Mouse (Mus musculus) stomach, embryonic 14.5 days (tissue): ENCODE results near the gene Iqcm. TPM values are rescaled to one million over a fixed set of nuclear protein-coding genes. Genes with fewer than 3 reads are reported as not detected.

Source experiments
- ATAC-seq: fragments of 200-750 bp; cut with Nextera tagmentation; 2 replicates; pipeline ENCODE4 v1.8.0; 2017; ENCODE audit warnings: low read depth, moderate TSS enrichment; ENCODE audit not compliant: insufficient number of reproducible peaks, insufficient read depth, low FRiP score
- H3K27ac ChIP-seq: fragments of 300-500 bp; sonication (generic); 2 replicates; pipeline ENCODE4 v1.5.1; 2014; ENCODE audit warnings: mild to moderate bottlenecking, low read length, moderate library complexity, mixed read lengths
- H3K27me3 ChIP-seq: fragments of 300-500 bp; sonication (generic); 2 replicates; pipeline ENCODE4 v1.6.1; 2014; ENCODE audit warnings: low read length, control low read depth, mixed read lengths; ENCODE audit not compliant: control insufficient read depth, insufficient read depth
- H3K36me3 ChIP-seq: fragments of 300-500 bp; sonication (generic); 2 replicates; pipeline ENCODE4 v1.6.1; 2014; ENCODE audit warnings: mild to moderate bottlenecking, control low read depth, low read length, moderate library complexity, mixed read lengths; ENCODE audit not compliant: control insufficient read depth, insufficient read depth
- H3K4me1 ChIP-seq: fragments of 300-500 bp; sonication (generic); 2 replicates; pipeline ENCODE4 v1.6.1; 2014; ENCODE audit warnings: low read length, control low read depth, mixed read lengths; ENCODE audit not compliant: control insufficient read depth, insufficient read depth
- H3K4me2 ChIP-seq: fragments of 300-500 bp; sonication (generic); replicated peaks from 2 replicates; pipeline ENCODE4 v1.6.1; 2014; ENCODE audit warnings: low read depth, low read length, control low read depth
- H3K4me3 ChIP-seq: fragments of 300-500 bp; sonication (generic); 2 replicates; pipeline ENCODE4 v1.5.1; 2014; ENCODE audit warnings: low read depth, low read length, control low read depth
- H3K9ac ChIP-seq: fragments of 300-500 bp; sonication (generic); replicated peaks from 2 replicates; pipeline ENCODE4 v1.6.1; 2014; ENCODE audit warnings: low read depth, mild to moderate bottlenecking, control low read depth, low read length, moderate library complexity, mixed read lengths
- H3K9me3 ChIP-seq: fragments of 300-500 bp; sonication (generic); 2 replicates; pipeline ENCODE4 v1.6.1; 2016; ENCODE audit warnings: low read depth, low read length, control low read depth; ENCODE audit not compliant: control insufficient read depth
- WGBS: fragments of 180-500 bp; shearing (Covaris S2); extraction: QIAGEN DNeasy Blood & Tissue Kit; methylation state at CpG from one replicate; pipeline ENCODE4 v1.1.7; 2014; 5-methylcytosine and 5-hydroxymethylcytosine counted together
- polyA plus RNA-seq: library from polyadenylated mRNA; unstranded; fragments of >200 nt; fragmentation: Nextera tagmentation; extraction: Ambion mirVana; gene quantifications from 2 replicates; pipeline ENCODE4 v1.2.1, GENCODE M21; 2014

The Iqcm gene
- polyA plus RNA-seq, 1 experiment from 2014 or later: 0.22 TPM

GRCm38 (mm10) chr8:75642958-75643357 is 194.5 kb downstream of the Iqcm start:
- ATAC-seq: no peak
- Histone ChIP-seq H3K9me3 (no peaks in the 10 kb centered on the region), H3K4me3 (no peak overlapping the region), H3K4me1 (no peaks in the 10 kb centered on the region), H3K36me3 (no peaks in the 10 kb centered on the region), H3K9ac (no peak overlapping the region), H3K4me2 (no peak overlapping the region), H3K27ac (no peak overlapping the region), H3K27me3 (no peaks in the 10 kb centered on the region)
- WGBS: 84% methylated on average over 3 of the region's 3 CpGs

DNA sequence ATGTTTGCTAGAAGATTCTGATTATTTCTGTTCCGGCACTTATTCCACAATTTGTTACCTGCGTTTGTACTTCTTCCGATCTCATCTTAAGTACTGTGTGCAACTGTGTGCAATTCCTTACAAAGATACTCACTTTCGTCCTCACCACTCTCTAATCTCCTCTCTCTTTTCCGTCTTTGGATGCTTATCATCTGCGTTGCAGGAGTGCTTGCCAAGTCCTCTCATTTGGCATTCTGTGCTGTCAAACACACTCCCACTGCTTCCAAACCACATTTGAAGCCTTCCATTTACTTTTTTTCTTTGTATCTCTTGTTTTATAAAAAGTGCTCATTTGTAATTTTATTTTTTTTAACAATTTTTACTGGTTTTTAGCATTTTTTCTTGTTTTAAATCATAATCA is 210.8 kb downstream of the Iqcm start:
- Histone ChIP-seq H3K27ac (no peak overlapping the region), H3K4me3 (no peak overlapping the region), H3K9me3 (no peaks in the 10 kb centered on the region), H3K27me3 (no peaks in the 10 kb centered on the region), H3K4me1 (no peaks in the 10 kb centered on the region), H3K36me3 (no peaks in the 10 kb centered on the region), H3K4me2 (no peak overlapping the region), H3K9ac (no peak overlapping the region)
- ATAC-seq: no peak
- WGBS: 72% methylated on average over 6 of the region's 6 CpGs

- H3K27ac ChIP-seq: no peak overlapping the region
- H3K27me3 ChIP-seq: no peaks in the 10 kb centered on the region
- H3K36me3 ChIP-seq: no peaks in the 10 kb centered on the region
- H3K4me2 ChIP-seq: no peak overlapping the region
- ATAC-seq: no peak
- H3K9me3 ChIP-seq: no peaks in the 10 kb centered on the region
- no peaks in the 10 kb centered on the region for H3K4me1 ChIP-seq
- H3K9ac ChIP-seq: no peak overlapping the region
- no peak overlapping the region for H3K4me3 ChIP-seq
- 77% methylated on average over 3 of the region's 3 CpGs for WGBS
These were observed 298.1 kb downstream of the Iqcm start for GRCm38 (mm10) chr8:75746561-75746960.

- Histone ChIP-seq H3K4me1 (no peaks in the 10 kb centered on the region), H3K27ac (no peak overlapping the region), H3K9me3 (no peaks in the 10 kb centered on the region), H3K36me3 (no peaks in the 10 kb centered on the region), H3K4me2 (no peak overlapping the region), H3K9ac (no peak overlapping the region), H3K27me3 (no peaks in the 10 kb centered on the region), H3K4me3 (no peak overlapping the region)
- ATAC-seq: no peak
These were observed 307.1 kb downstream of the Iqcm start for GRCm38 (mm10) chr8:75755596-75755995.

- H3K27ac ChIP-seq: no peak overlapping the region
- no peaks in the 10 kb centered on the region for H3K36me3 ChIP-seq
- H3K4me3 ChIP-seq: no peak overlapping the region
- H3K9ac ChIP-seq: no peak overlapping the region
- no peak for ATAC-seq
- H3K4me2 ChIP-seq: no peak overlapping the region
- WGBS: 83% methylated on average over 4 of the region's 4 CpGs
- H3K4me1 ChIP-seq: no peaks in the 10 kb centered on the region
- H3K9me3 ChIP-seq: no peaks in the 10 kb centered on the region
- H3K27me3 ChIP-seq: no peaks in the 10 kb centered on the region
These were observed 380.1 kb downstream of the Iqcm start for GRCm38 (mm10) chr8:75828468-75829132.

DNA sequence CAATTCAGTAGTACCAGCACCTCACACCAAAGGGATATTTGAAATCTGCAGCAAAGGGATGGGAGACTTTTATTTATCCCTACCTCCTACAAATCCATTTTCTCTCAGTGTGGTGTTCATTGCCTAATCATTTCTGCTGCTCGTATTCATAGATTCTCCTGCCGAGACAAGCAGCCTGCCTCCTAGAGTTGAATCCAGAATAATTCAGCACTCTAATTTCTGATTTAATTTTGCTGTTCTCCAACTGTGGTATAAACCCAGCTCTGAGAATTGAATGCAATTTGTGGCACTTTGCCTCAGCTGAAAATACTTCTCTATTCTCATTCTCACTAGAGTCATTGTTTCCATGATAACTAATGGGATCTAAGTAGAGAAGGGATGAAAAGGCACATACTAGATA is 386.8 kb downstream of the Iqcm start:
- Histone ChIP-seq H3K27me3 (no peaks in the 10 kb centered on the region), H3K27ac (no peak overlapping the region), H3K9me3 (no peaks in the 10 kb centered on the region), H3K36me3 (no peaks in the 10 kb centered on the region), H3K4me1 (no peaks in the 10 kb centered on the region), H3K4me2 (no peak overlapping the region), H3K4me3 (no peak overlapping the region), H3K9ac (no peak overlapping the region)
- 88% methylated on average over 2 of the region's 2 CpGs for WGBS
- no peak for ATAC-seq

DNA sequence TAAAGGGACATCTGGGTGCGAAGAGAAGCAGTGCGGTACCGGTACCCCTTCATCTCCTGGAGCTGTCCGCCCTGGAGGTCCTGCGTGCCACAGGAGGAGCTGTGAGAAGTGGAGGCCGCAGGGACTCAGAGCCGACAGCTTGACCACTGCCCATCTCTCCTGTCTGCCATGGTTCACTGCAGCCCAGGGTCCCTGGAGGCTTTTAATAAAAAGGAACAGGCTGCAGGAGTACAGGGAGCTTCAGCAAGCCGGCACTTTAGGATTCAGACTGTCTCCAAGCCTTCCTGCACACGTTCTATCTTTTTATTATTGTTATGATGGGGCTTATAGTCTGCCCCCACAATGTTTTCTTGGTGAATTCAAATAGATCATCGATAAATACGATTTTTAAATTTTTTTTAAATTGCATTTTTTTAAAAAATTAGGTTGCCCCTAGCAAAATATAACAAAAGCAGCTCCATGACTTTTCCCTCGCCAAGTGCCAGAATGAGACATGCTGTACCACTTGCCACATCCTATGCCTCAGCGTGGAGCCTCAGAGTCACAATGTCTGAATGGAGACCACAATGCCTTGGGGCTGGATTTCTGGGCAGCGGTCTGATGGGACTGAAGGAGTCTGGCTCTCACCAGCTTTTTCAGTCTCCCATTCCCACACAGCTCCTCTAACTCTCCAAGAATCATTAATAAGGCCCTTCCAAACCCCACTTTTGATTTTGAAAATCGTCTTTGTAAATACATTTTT is 469.3 kb downstream of the Iqcm start:
- H3K4me1 ChIP-seq: no peaks in the 10 kb centered on the region
- H3K9me3 ChIP-seq: no peaks in the 10 kb centered on the region
- no peak for ATAC-seq
- 76% methylated on average over 15 of the region's 15 CpGs for WGBS
- H3K4me3 ChIP-seq: no peak overlapping the region
- no peak overlapping the region for H3K9ac ChIP-seq
- no peaks in the 10 kb centered on the region for H3K36me3 ChIP-seq
- H3K4me2 ChIP-seq: no peak overlapping the region
- H3K27me3 ChIP-seq: no peaks in the 10 kb centered on the region
- H3K27ac ChIP-seq: no peak overlapping the region

DNA sequence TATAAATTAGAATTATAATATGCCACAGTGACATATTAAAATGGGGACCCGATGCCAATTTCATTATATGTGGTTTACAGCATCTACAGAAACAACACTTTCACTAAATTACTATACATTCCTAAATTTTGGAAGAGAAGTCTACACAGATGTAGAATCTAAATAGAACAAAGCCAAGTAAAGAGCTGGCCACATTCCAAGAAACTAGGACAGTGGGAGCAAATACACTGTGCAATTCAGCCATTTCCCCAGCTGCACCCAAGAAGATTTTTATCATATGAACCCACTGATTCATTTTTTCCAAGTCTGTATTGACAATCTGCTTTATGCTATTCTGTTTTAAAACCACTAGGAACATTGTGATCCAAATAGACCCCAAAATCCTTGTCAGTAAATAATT is 500.7 kb downstream of the Iqcm start:
- WGBS: 83% methylated on average over 1 of the region's 1 CpGs
- no peak for ATAC-seq
- H3K4me3 ChIP-seq: no peak overlapping the region
- no peaks in the 10 kb centered on the region for H3K27me3 ChIP-seq
- H3K4me2 ChIP-seq: no peak overlapping the region
- H3K36me3 ChIP-seq: no peaks in the 10 kb centered on the region
- no peak overlapping the region for H3K27ac ChIP-seq
- H3K4me1 ChIP-seq: no peaks in the 10 kb centered on the region
- no peak overlapping the region for H3K9ac ChIP-seq
- H3K9me3 ChIP-seq: no peaks in the 10 kb centered on the region

DNA sequence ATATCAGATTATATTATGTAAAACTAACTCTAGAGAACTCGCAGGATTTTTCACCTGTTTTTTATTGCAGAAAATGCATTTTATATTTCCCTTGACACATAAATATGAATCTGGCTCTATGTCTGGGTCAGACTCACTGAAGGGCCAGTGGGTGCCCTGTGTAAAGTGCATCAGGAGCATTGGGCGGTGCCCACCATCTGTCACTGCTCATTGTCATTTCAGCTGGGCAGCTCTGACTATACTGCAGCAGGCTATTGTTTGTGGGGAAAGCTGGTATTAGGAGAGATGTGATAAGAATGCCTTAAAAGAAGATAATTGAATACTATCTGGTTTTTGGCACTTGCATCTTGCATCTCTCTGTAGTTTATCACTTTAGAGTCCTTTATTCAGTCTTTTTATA is 507.5 kb downstream of the Iqcm start:
- WGBS: 84% methylated on average over 2 of the region's 2 CpGs
- Histone ChIP-seq H3K9me3 (no peaks in the 10 kb centered on the region), H3K4me2 (no peak overlapping the region), H3K4me1 (no peaks in the 10 kb centered on the region), H3K36me3 (no peaks in the 10 kb centered on the region), H3K4me3 (no peak overlapping the region), H3K27ac (no peak overlapping the region), H3K27me3 (no peaks in the 10 kb centered on the region), H3K9ac (no peak overlapping the region)
- ATAC-seq: no peak
